Mouse (Mus musculus): Measurements from ENCODE around the gene Il10rb. TPM values are rescaled to one million over a fixed set of nuclear protein-coding genes. Genes with fewer than 3 reads are reported as not detected.

The Il10rb gene
- polyA plus RNA-seq (2017; shearing (Covaris generic)): 100 to 1,000 TPM; 108 to 129 TPM

GRCm38 (mm10) chr16:91405640-91406584 lies at the start of gene Il10rb:
Gene Il10rb, plus strand, starts transcription at chr16:91406164.
- ATAC-seq: peak; percentile 77

DNA sequence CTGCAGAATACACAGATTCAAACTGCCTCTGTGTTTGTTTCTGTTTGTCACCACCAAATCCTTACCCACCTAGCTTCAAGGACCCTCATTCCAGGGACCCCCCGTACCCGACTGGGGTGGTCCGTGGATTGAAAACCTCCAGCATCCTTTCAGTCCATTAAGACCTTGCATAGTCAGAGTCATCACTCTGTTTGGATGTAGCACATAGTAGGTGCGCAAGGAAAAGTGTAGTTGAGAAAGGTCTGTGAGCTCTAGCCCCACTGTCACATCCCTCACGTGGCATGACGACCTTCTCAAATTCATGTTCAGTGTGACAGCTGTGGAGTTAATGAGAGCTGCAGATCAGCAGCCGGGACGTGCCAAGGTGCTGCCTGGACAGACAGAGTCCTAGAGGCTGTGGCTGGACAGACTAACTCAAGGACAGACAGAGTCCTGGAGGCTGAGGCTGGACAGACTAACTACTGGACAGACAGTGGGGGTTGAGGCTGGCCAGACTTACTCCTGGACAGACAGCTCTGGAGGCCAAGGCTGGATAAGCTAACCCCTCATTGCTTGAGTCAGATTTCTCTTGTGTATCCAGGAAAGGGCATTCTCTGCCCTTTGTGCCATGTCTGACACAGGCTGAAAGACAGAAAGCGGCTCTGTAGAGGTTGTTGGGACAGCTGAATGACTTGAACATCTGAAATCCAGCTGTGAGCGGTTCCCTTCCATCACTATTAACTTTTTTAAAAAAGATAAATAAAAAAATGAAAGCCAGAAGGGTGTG lies 49.0 kb upstream of the Il10rb start:
- ATAC-seq: no peak

GRCm38 (mm10) chr16:91357526-91357900 lies 48.5 kb upstream of the Il10rb start:
- ATAC-seq: no peak

GRCm38 (mm10) chr16:91358555-91358954 lies 47.4 kb upstream of the Il10rb start:
- peak; percentile 81 for ATAC-seq

GRCm38 (mm10) chr16:91359531-91359930 lies 46.4 kb upstream of the Il10rb start:
- no peak for ATAC-seq

GRCm38 (mm10) chr16:91360162-91360561 lies 45.8 kb upstream of the Il10rb start:
- no peak for ATAC-seq

GRCm38 (mm10) chr16:91362006-91362405 lies 44.0 kb upstream of the Il10rb start:
- no peak for ATAC-seq

DNA sequence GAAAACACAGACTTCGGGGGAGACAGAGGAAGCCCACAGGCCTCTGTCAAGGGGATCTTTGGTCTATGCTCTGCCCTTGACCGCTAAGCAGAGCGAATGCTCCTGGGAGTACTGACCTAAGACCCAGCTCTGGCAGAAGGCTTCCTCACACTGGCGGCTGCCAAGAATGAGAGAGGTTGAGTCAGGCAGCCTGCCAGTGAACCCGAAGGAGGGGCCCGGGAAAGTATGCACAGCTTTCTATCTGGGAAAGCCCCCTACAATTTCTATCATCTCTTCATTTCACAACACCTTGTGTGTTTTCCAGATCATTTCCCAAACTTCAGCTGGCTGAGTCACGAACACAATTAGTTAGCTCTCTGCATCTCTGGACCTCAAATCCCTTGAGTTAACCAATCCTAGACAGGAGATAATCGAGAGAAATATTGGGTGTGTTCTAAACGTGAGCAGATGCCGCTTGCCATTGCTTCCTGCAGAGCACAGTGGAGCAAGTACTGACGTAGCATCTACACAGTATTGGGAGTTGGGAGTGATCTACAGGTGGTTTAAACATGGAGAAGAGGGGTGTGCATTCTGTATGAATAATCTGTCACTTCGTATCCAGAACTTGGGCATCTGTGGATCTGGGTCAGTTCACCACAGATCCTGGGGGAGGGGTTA lies 43.2 kb upstream of the Il10rb start:
- ATAC-seq: no peak

GRCm38 (mm10) chr16:91363483-91363882 lies 42.5 kb upstream of the Il10rb start:
- no peak for ATAC-seq

- ATAC-seq: peak; percentile 98
Measured at GRCm38 (mm10) chr16:91366567-91366966, 39.4 kb upstream of the Il10rb start.

- peak; percentile 47 for ATAC-seq
Measured at GRCm38 (mm10) chr16:91367066-91367465, 38.9 kb upstream of the Il10rb start.

GRCm38 (mm10) chr16:91372577-91373472 lies 33.1 kb upstream of the Il10rb start, which contains the start of gene Ifnar2:
Gene Ifnar2, plus strand, starts transcription at chr16:91372783.
- peak; percentile 68 for ATAC-seq

- ATAC-seq: peak; percentile 44
Measured at GRCm38 (mm10) chr16:91373473-91374252, 32.3 kb upstream of the Il10rb start.

- ATAC-seq: peak; percentile 42
Measured at GRCm38 (mm10) chr16:91374253-91374634, 31.7 kb upstream of the Il10rb start.

- no peak for ATAC-seq
Measured at GRCm38 (mm10) chr16:91376701-91377100, 29.3 kb upstream of the Il10rb start.

- no peak for ATAC-seq
Measured at GRCm38 (mm10) chr16:91378431-91378986, 27.5 kb upstream of the Il10rb start.

- no peak for ATAC-seq
Measured at GRCm38 (mm10) chr16:91378991-91379390, 27.0 kb upstream of the Il10rb start.

DNA sequence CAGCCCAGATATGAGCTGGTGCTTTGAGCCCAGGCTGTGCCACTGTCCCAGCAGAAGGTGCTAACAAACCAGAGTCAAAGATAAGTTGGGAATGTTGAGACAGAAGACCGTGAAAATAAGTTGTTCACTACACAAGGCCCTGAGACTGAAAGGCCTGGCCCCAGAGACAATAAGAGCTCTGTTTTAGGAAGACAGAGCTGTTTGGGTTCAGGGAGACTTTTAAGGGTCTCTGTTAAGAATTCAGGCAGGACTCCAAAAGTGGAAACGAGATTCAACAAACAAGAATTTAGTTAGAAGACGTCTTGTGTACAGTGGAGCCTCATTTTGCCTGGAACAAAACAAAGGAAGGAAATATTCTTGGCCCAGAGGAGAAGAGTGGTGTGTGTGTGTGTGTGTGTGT lies 26.6 kb upstream of the Il10rb start:
- no peak for ATAC-seq

- no peak for ATAC-seq
Measured at GRCm38 (mm10) chr16:91380151-91380550, 25.8 kb upstream of the Il10rb start.

DNA sequence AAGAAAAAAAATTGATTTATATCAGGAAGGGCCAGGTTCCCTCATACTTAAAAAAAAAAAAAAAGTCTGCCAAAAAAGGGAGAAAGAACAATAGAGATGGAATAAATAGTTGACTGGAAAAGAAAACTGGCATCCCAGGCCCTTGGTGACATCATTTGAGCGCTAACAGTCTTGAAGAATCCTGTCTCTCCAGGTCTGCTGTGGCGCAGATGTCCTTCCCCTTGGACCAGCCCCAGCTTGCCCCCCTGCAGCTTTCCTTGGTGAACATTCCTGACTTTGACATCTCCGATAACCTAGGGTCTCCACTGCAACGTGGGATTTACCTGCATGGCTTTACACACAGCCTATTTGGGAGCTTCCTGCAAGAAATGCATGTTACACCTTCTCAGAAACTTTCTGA lies 24.4 kb upstream of the Il10rb start:
- no peak for ATAC-seq

Measured in activated CD4-positive, CD25-positive, alpha-beta regulatory T cell, adult 4 months (primary cell).